Mouse (Mus musculus): Measurements from ENCODE around the gene Eps8. TPM values are rescaled to one million over a fixed set of nuclear protein-coding genes. Genes with fewer than 3 reads are reported as not detected.

The Eps8 gene
- polyA plus RNA-seq (2012; rRNA removed): 13.9 and 14.4 TPM in 2 replicates

DNA sequence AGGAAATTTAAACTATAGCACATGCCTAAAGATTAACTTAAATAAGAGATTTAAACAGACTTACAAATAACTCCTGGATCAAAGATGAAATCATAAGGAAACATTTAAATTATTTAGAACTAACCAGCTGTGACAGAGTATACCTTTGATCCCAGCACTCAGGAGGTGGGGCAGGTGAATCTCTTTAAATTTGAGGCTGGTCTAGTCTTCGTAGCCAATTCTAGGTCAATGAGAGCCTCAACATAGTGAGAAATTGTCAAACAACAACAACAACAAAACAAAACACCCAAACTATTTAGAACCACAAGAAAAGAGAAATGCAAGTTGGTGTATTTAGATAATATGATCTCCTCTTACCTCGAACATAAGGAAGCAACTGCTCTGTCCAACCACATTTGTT, at the start of gene Eps8:
Eps8 (minus strand) TSS at position 101 of the 400 bp plus-strand sequence.

Other genes starting within 250 kb of the Eps8 start
- 82.2 and 86.4 TPM in 2 replicates for gene Strap, start 80.2 kb upstream of the Eps8 start, polyA plus RNA-seq (2012; rRNA removed)
- 3.4 and 4.8 TPM in 2 replicates for gene Dera, start 99.7 kb upstream of the Eps8 start, polyA plus RNA-seq (2012; rRNA removed)

Measured in central nervous system, embryonic 18 days (tissue).